9 mouse cellular contexts compared by ENCODE assay signal in genomic region chr17:24648731-24649377, GRCm38 (mm10). TPM values are rescaled to one million over a fixed set of nuclear protein-coding genes. Genes with fewer than 3 reads are reported as not detected.
DNase-seq lines count a peak whose midpoint lies in the region; ATAC-seq and TF ChIP-seq lines count a peak whose summit lies in the region.
"Had no signal": no experiment of that assay in that cellular context is flagged by ENCODE, and none has a peak within 500 bp of the region (broad histone marks: within the 10 kb centered on the region; RNA-seq: fewer than 3 reads in every experiment).

No protein-coding gene starts in this region.

- H3K27me3 ChIP-seq in heart, embryonic 10.5 days (ENCODE audit: insufficient read depth, poor library complexity, severe bottlenecking), result peaks cover 83% of the 10 kb centered on the region
- H3K27me3 ChIP-seq in heart, embryonic 16.5 days (ENCODE audit: control insufficient read depth, insufficient read depth, low read length), result 0 out of 2 replicates have a peak, but pooled peaks cover 5% of the 10 kb centered on the region
- peaks cover 38% of the 10 kb centered on the region for H3K27me3 ChIP-seq in liver, embryonic 16.5 days (ENCODE audit: control insufficient read depth, insufficient read depth, low read depth, low read length)
- no peaks in the 10 kb centered on the region; the same call in 1 of the 2 replicates for H3K27me3 ChIP-seq in thymus, adult 2 months (ENCODE audit: control insufficient read depth, insufficient read depth, low read length)

- intact Hi-C loops in heart, postnatal 10 days (cut with DNase I), result no loop called here

- no peak for DNase-seq in heart, embryonic 10.5 days (ENCODE audit: low spot score)
- DNase-seq in heart, postnatal 10 days, result no peak
- DNase-seq in frontal cortex, postnatal 25 days (ENCODE audit: low spot score in 2 of 2), result no peak
- no peak for DNase-seq in thymus, adult 2 months

- peak overlapping the region; percentile 90; the same call in 1 of the 2 replicates for H3K27ac ChIP-seq in heart, embryonic 10.5 days
- peak overlapping the region; percentile 66 for H3K27ac ChIP-seq in brown adipose tissue, adult 24 weeks (replicated peaks; ENCODE audit: low read depth, low read length)
- H3K27ac ChIP-seq in heart, embryonic 16.5 days (ENCODE audit: low read length), result peak overlapping the region; percentile 1
- no peak overlapping the region for H3K27ac ChIP-seq in liver, embryonic 16.5 days (ENCODE audit: low read length)
- no peak overlapping the region for H3K27ac ChIP-seq in thymus, adult 2 months (ENCODE audit: control insufficient read depth, insufficient read depth, low read length)

- no peak for ATAC-seq in heart, embryonic 16.5 days (replicated peaks; ENCODE audit: extremely low read depth, insufficient read depth, low FRiP score)
- ATAC-seq in liver, embryonic 16.5 days (ENCODE audit: low read depth), result no peak
- ATAC-seq in erythroid progenitor cell, adult 5-6 weeks (replicated peaks; ENCODE audit: low FRiP score, poor library complexity, severe bottlenecking), result no peak

- H3K9ac ChIP-seq in heart, embryonic 16.5 days (ENCODE audit: low read length), result peak overlapping the region; percentile 90
- no peak overlapping the region for H3K9ac ChIP-seq in liver, embryonic 16.5 days (ENCODE audit: low read depth, low read length)

- TF ChIP-seq POLR2A in thymus, adult 2 months (IDR thresholded peaks at IDR 0.05; ENCODE audit: control insufficient read depth, extremely low read depth, insufficient read depth, low read length, poor library complexity), result no peak

- peak overlapping the region; percentile 98 for H3K4me2 ChIP-seq in heart, embryonic 16.5 days (ENCODE audit: low read depth, low read length)
- H3K4me2 ChIP-seq in liver, embryonic 16.5 days (ENCODE audit: low read depth, low read length), result peak overlapping the region; percentile 70

- WGBS in heart, embryonic 10.5 days, result 73% methylated on average over 10 of the region's 10 CpGs
- WGBS in heart, embryonic 16.5 days, result 66% methylated on average over 10 of the region's 10 CpGs
- WGBS in liver, embryonic 16.5 days (ENCODE audit: insufficient replicate concordance), result 67% methylated on average over 10 of the region's 10 CpGs
- WGBS in thymus, adult 2 months, result 89% methylated on average over 10 of the region's 10 CpGs

- H3K4me1 ChIP-seq in heart, embryonic 10.5 days, result peaks cover 63% of the 10 kb centered on the region
- peaks cover 5% of the 10 kb centered on the region for H3K4me1 ChIP-seq in brown adipose tissue, adult 24 weeks (ENCODE audit: control insufficient read depth, insufficient read depth, insufficient read length, low read length)
- H3K4me1 ChIP-seq in heart, embryonic 16.5 days (ENCODE audit: control insufficient read depth, insufficient read depth, low read length), result peaks cover 22% of the 10 kb centered on the region
- peaks cover 9% of the 10 kb centered on the region for H3K4me1 ChIP-seq in liver, embryonic 16.5 days (ENCODE audit: control insufficient read depth, low read depth, low read length)
- peaks cover 11% of the 10 kb centered on the region for H3K4me1 ChIP-seq in thymus, adult 2 months (replicated peaks; ENCODE audit: control insufficient read depth, insufficient read depth, low read length)

- no peaks in the 10 kb centered on the region for H3K9me3 ChIP-seq in heart, embryonic 10.5 days
- no peaks in the 10 kb centered on the region for H3K9me3 ChIP-seq in heart, embryonic 16.5 days (replicated peaks; ENCODE audit: control insufficient read depth, low read length)
- H3K9me3 ChIP-seq in liver, embryonic 16.5 days (replicated peaks; ENCODE audit: control insufficient read depth, low read length), result no peaks in the 10 kb centered on the region

- no peaks in the 10 kb centered on the region for H3K36me3 ChIP-seq in heart, embryonic 10.5 days
- H3K36me3 ChIP-seq in heart, embryonic 16.5 days (ENCODE audit: control insufficient read depth, insufficient read depth), result no peaks in the 10 kb centered on the region
- no peaks in the 10 kb centered on the region for H3K36me3 ChIP-seq in liver, embryonic 16.5 days (ENCODE audit: control insufficient read depth, insufficient read depth)
- no peaks in the 10 kb centered on the region for H3K36me3 ChIP-seq in thymus, adult 2 months (ENCODE audit: control insufficient read depth, insufficient read depth, low read length)

- peak overlapping the region; percentile 86 for H3K4me3 ChIP-seq in heart, embryonic 10.5 days
- H3K4me3 ChIP-seq in brown adipose tissue, adult 24 weeks (ENCODE audit: insufficient read depth, low read depth, low read length), result peak overlapping the region; percentile 87
- H3K4me3 ChIP-seq in heart, embryonic 16.5 days (ENCODE audit: low read length), result peak overlapping the region; percentile 78
- peak overlapping the region; percentile 64 for H3K4me3 ChIP-seq in liver, embryonic 16.5 days (ENCODE audit: low read depth, low read length)
- no peak overlapping the region for H3K4me3 ChIP-seq in thymus, adult 2 months (ENCODE audit: control insufficient read depth, insufficient read depth, low read length)

- no peak for TF ChIP-seq CTCF in thymus, adult 2 months (IDR thresholded peaks at IDR 0.05; ENCODE audit: borderline replicate concordance, control insufficient read depth, extremely low read depth, insufficient read depth, low read length, poor library complexity)

RNA-seq across cellular contexts. Expression of gene Slc9a3r2, which starts 1.3 kb away (rescaled TPM):
- 51.5 and 51.9 TPM in 2 replicates for polyA plus RNA-seq in heart, embryonic 10.5 days (2016; fragmentation: Nextera tagmentation; extraction: Ambion mirVana)
- 100 to 1,000 TPM; 108 to 133 TPM for total RNA-seq in heart, postnatal 10 days (2021)
- polyA plus RNA-seq in brown adipose tissue, adult 24 weeks (2012; ENCODE audit: insufficient read depth, insufficient read length, missing spikeins), result 20.1 and 32.2 TPM in 2 replicates
- 50.8 and 63.9 TPM in 2 replicates for polyA plus RNA-seq in heart, embryonic 16.5 days (2015; fragmentation: Nextera tagmentation; extraction: Ambion mirVana)
- polyA plus RNA-seq in liver, embryonic 16.5 days (2015; fragmentation: Nextera tagmentation; extraction: Ambion mirVana), result 9.8 and 11.8 TPM in 2 replicates
- 0.84 TPM in 1 of 2 replicates, not detected in the other for total RNA-seq in erythroid progenitor cell, adult 5-6 weeks (2015; ENCODE audit: low replicate concordance)
- not detected in 2 replicates for total RNA-seq in erythroid progenitor cell, adult 5-6 weeks (2017; ENCODE audit: low replicate concordance)
- polyA plus RNA-seq in thymus, adult 2 months (2012; rRNA removed), result 13.5 and 19.6 TPM in 2 replicates

RNA-seq across cellular contexts. Expression of gene Npw, which starts 9.4 kb away (rescaled TPM):
- 0.28 TPM in 1 of 2 replicates, not detected in the other for polyA plus RNA-seq in heart, embryonic 10.5 days (2016; fragmentation: Nextera tagmentation; extraction: Ambion mirVana)
- total RNA-seq in heart, postnatal 10 days (2021), result not detected
- not detected in 2 replicates for polyA plus RNA-seq in brown adipose tissue, adult 24 weeks (2012; ENCODE audit: insufficient read depth, insufficient read length, missing spikeins)
- 0.62 TPM in 1 of 2 replicates, not detected in the other for polyA plus RNA-seq in heart, embryonic 16.5 days (2015; fragmentation: Nextera tagmentation; extraction: Ambion mirVana)
- polyA plus RNA-seq in liver, embryonic 16.5 days (2015; fragmentation: Nextera tagmentation; extraction: Ambion mirVana), result 0.15 and 0.38 TPM in 2 replicates
- not detected in 2 replicates for total RNA-seq in erythroid progenitor cell, adult 5-6 weeks (2015; ENCODE audit: low replicate concordance)
- not detected in 2 replicates for total RNA-seq in erythroid progenitor cell, adult 5-6 weeks (2017; ENCODE audit: low replicate concordance)
- polyA plus RNA-seq in thymus, adult 2 months (2012; rRNA removed), result 0.35 and 0.64 TPM in 2 replicates
- polyA plus RNA-seq: large intestine, adult 2 months had no signal

RNA-seq across cellular contexts. Expression of gene Nthl1, which starts 16.4 kb away (rescaled TPM):
- 15.0 and 19.8 TPM in 2 replicates for polyA plus RNA-seq in heart, embryonic 10.5 days (2016; fragmentation: Nextera tagmentation; extraction: Ambion mirVana)
- total RNA-seq in heart, postnatal 10 days (2021), result 1 to 10 TPM; 3.2 to 3.4 TPM
- polyA plus RNA-seq in brown adipose tissue, adult 24 weeks (2012; ENCODE audit: insufficient read depth, insufficient read length, missing spikeins), result 3.4 and 7.7 TPM in 2 replicates
- 11.2 and 12.7 TPM in 2 replicates for polyA plus RNA-seq in heart, embryonic 16.5 days (2015; fragmentation: Nextera tagmentation; extraction: Ambion mirVana)
- polyA plus RNA-seq in liver, embryonic 16.5 days (2015; fragmentation: Nextera tagmentation; extraction: Ambion mirVana), result 5.9 and 6.7 TPM in 2 replicates
- total RNA-seq in erythroid progenitor cell, adult 5-6 weeks (2015; ENCODE audit: low replicate concordance), result not detected in 2 replicates
- 0.39 and 1.1 TPM in 2 replicates for total RNA-seq in erythroid progenitor cell, adult 5-6 weeks (2017; ENCODE audit: low replicate concordance)
- 9.7 and 9.8 TPM in 2 replicates for polyA plus RNA-seq in thymus, adult 2 months (2012; rRNA removed)

RNA-seq across cellular contexts. Expression of gene Tsc2, which starts 16.4 kb away (rescaled TPM):
- polyA plus RNA-seq in heart, embryonic 10.5 days (2016; fragmentation: Nextera tagmentation; extraction: Ambion mirVana), result 56.9 and 66.4 TPM in 2 replicates
- 10 to 100 TPM; 86.0 to 95.6 TPM for total RNA-seq in heart, postnatal 10 days (2021)
- 67.6 and 69.2 TPM in 2 replicates for polyA plus RNA-seq in brown adipose tissue, adult 24 weeks (2012; ENCODE audit: insufficient read depth, insufficient read length, missing spikeins)
- 48.1 and 53.3 TPM in 2 replicates for polyA plus RNA-seq in heart, embryonic 16.5 days (2015; fragmentation: Nextera tagmentation; extraction: Ambion mirVana)
- polyA plus RNA-seq in liver, embryonic 16.5 days (2015; fragmentation: Nextera tagmentation; extraction: Ambion mirVana), result 20.6 and 23.7 TPM in 2 replicates
- total RNA-seq in erythroid progenitor cell, adult 5-6 weeks (2015; ENCODE audit: low replicate concordance), result 49.0 and 56.6 TPM in 2 replicates
- total RNA-seq in erythroid progenitor cell, adult 5-6 weeks (2017; ENCODE audit: low replicate concordance), result 13.5 and 28.4 TPM in 2 replicates
- 163 and 173 TPM in 2 replicates for polyA plus RNA-seq in thymus, adult 2 months (2012; rRNA removed)

RNA-seq across cellular contexts. Expression of gene Zfp598, which starts 20.6 kb away (rescaled TPM):
- 22.3 and 26.2 TPM in 2 replicates for polyA plus RNA-seq in heart, embryonic 10.5 days (2016; fragmentation: Nextera tagmentation; extraction: Ambion mirVana)
- 10 to 100 TPM; 25.1 to 25.4 TPM for total RNA-seq in heart, postnatal 10 days (2021)
- 9.2 and 10.0 TPM in 2 replicates for polyA plus RNA-seq in brown adipose tissue, adult 24 weeks (2012; ENCODE audit: insufficient read depth, insufficient read length, missing spikeins)
- 11.9 and 17.0 TPM in 2 replicates for polyA plus RNA-seq in heart, embryonic 16.5 days (2015; fragmentation: Nextera tagmentation; extraction: Ambion mirVana)
- 6.3 and 8.7 TPM in 2 replicates for polyA plus RNA-seq in liver, embryonic 16.5 days (2015; fragmentation: Nextera tagmentation; extraction: Ambion mirVana)
- 13.4 and 18.4 TPM in 2 replicates for total RNA-seq in erythroid progenitor cell, adult 5-6 weeks (2015; ENCODE audit: low replicate concordance)
- total RNA-seq in erythroid progenitor cell, adult 5-6 weeks (2017; ENCODE audit: low replicate concordance), result 9.2 and 12.0 TPM in 2 replicates
- polyA plus RNA-seq in thymus, adult 2 months (2012; rRNA removed), result 118 and 123 TPM in 2 replicates

Comparison
In these comparisons a context has a peak if more than half of its experiments do, and no peak if none do; other contexts are left out.
1. H3K27ac ChIP-seq: peak in heart, embryonic 10.5 days (single experiment), brown adipose tissue, adult 24 weeks (single experiment) and heart, embryonic 16.5 days (single experiment); none in liver, embryonic 16.5 days (single experiment) and thymus, adult 2 months (single experiment).